Mouse (Mus musculus): ENCODE data around the gene Hsd17b3.
"Not testable (repeated sequence)": the region's sequence is repeated elsewhere in the genome, so short reads cannot be mapped to it uniquely, and the experiment has no call there.

Gene Hsd17b3

GRCm38 (mm10) chr13:64081012-64081919, 7.8 kb downstream of the Hsd17b3 start:
- in situ Hi-C loops (cut with MseI, MboI) = no loop called here

GRCm38 (mm10) chr13:64077591-64077990, 11.4 kb downstream of the Hsd17b3 start:
- in situ Hi-C loops (cut with MseI, MboI) = no loop called here

GRCm38 (mm10) chr13:64076074-64076473, 13.0 kb downstream of the Hsd17b3 start:
- in situ Hi-C loops (cut with MseI, MboI) = no loop called here

GRCm38 (mm10) chr13:64066653-64067052, 22.4 kb downstream of the Hsd17b3 start:
- in situ Hi-C loops (cut with MseI, MboI) = no loop called here

GRCm38 (mm10) chr13:64064276-64064675, 24.8 kb downstream of the Hsd17b3 start:
- in situ Hi-C loops (cut with MseI, MboI) = no loop called here

GRCm38 (mm10) chr13:64060935-64061506, 28.0 kb downstream of the Hsd17b3 start:
- in situ Hi-C loops (cut with MseI, MboI) = no loop called here

- in situ Hi-C loops (cut with MseI, MboI) = no loop called here
Measured at GRCm38 (mm10) chr13:64053959-64054358, 35.1 kb downstream of the Hsd17b3 start.

- in situ Hi-C loops (cut with MseI, MboI) = not testable (repeated sequence)
Measured at GRCm38 (mm10) chr13:64052281-64052680, 36.7 kb downstream of the Hsd17b3 start.

- in situ Hi-C loops (cut with MseI, MboI) = no loop called here
Measured at GRCm38 (mm10) chr13:64050895-64051294, 38.1 kb downstream of the Hsd17b3 start.

GRCm38 (mm10) chr13:64049535-64049934, 39.5 kb downstream of the Hsd17b3 start:
- in situ Hi-C loops (cut with MseI, MboI) = no loop called here

GRCm38 (mm10) chr13:64048467-64048866, 40.6 kb downstream of the Hsd17b3 start:
- in situ Hi-C loops (cut with MseI, MboI) = no loop called here

- in situ Hi-C loops (cut with MseI, MboI) = no loop called here
Measured at GRCm38 (mm10) chr13:64039976-64040375, 49.1 kb downstream of the Hsd17b3 start.

GRCm38 (mm10) chr13:64038114-64038513, 50.9 kb downstream of the Hsd17b3 start:
- in situ Hi-C loops (cut with MseI, MboI) = no loop called here

GRCm38 (mm10) chr13:64036079-64037011, 52.7 kb downstream of the Hsd17b3 start:
- in situ Hi-C loops (cut with MseI, MboI) = no loop called here

GRCm38 (mm10) chr13:64035036-64035435, 54.0 kb downstream of the Hsd17b3 start:
- in situ Hi-C loops (cut with MseI, MboI) = no loop called here

- in situ Hi-C loops (cut with MseI, MboI) = no loop called here
Measured at GRCm38 (mm10) chr13:64033921-64034320, 55.1 kb downstream of the Hsd17b3 start.

- in situ Hi-C loops (cut with MseI, MboI) = no loop called here
Measured at GRCm38 (mm10) chr13:64033181-64033580, 55.8 kb downstream of the Hsd17b3 start.

- in situ Hi-C loops (cut with MseI, MboI) = no loop called here
Measured at GRCm38 (mm10) chr13:64031254-64031653, 57.8 kb downstream of the Hsd17b3 start.

GRCm38 (mm10) chr13:64030792-64031191, 58.2 kb downstream of the Hsd17b3 start:
- in situ Hi-C loops (cut with MseI, MboI) = no loop called here

- in situ Hi-C loops (cut with MseI, MboI) = no loop called here
Measured at GRCm38 (mm10) chr13:64024803-64025202, 64.2 kb downstream of the Hsd17b3 start.

GRCm38 (mm10) chr13:64022786-64023468, 66.1 kb downstream of the Hsd17b3 start:
- in situ Hi-C loops (cut with MseI, MboI) = no loop called here
